Mouse (Mus musculus): ENCODE measurements at regions not wholly inside any gene's neighbourhood (a gene's known extent, or its start where the extent isn't known, plus 50 kb on each side); places are given as distances from the start of the nearest gene placed in this dataset.

DNA sequence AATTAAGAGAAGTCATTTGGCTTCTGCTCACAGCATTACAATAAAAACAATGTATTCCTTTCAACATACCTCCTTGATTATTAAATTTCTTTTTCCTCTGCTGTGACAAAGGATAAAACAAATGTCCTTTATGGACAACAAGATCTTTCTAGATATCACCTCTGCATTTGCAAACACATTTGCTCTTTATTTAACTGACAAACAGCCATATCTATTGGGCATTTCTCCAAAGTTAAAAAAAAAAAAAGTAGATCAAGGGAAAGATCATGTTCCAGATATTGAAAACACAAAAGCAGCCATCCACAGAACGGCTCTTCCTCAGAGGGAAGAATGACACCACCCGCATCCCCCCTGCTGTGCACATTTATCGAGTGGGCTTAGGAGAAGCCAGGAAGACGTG is 193.7 kb upstream of the Sesn3 start:
- no peak for DNase-seq (ENCODE audit: low spot score in 2 of 2)
- intact Hi-C loops (cut with DNase I), result no loop called here

DNA sequence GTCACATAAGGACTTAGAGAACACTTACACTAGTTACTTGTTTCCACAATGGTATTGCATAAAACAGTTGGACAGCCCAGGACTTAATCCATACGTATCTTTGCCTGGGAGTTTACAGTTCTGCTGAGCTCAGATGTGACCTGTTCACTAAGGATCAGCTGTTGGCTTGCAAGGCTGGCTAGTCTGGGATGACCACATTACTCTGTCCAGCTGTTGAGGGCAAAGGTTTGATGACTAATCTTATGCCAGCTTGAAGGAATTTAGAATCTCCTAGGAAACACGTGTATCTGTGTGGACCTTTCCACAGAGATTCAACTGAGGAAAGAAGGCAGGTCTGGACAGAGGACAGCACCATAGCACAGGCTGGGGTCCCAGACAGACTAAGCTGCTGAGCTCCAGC is 188.7 kb upstream of the Sesn3 start:
- intact Hi-C loops (cut with DNase I), result no loop called here
- no peak for DNase-seq (ENCODE audit: low spot score in 2 of 2)

DNA sequence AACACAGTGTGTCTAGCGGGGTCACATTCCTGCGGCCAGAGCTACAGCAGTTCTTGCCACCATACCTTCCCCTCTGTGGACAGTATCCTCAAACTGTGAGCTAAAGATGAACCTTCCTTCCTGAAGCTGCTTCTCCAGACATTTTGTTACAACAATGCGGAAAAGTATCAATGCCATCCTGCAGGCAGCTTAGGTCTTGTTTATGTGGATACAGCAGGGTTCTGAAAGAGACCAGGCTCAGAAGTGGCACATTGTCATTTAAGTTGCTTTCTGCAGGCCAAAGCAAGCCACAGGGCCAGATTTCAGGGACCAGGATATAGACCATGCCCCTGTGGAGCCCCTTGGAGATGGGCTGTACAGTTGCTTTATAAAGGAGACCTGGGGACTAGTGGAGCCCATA is 188.3 kb upstream of the Sesn3 start:
- intact Hi-C loops (cut with DNase I), result no loop called here
- DNase-seq (ENCODE audit: low spot score in 2 of 2), result no peak

GRCm38 (mm10) chr9:14087874-14088273 is 187.0 kb upstream of the Sesn3 start:
- intact Hi-C loops (cut with DNase I), result no loop called here
- no peak for DNase-seq (ENCODE audit: low spot score in 2 of 2)

- intact Hi-C loops (cut with DNase I), result no loop called here
- peak; percentile 37 to 62 for DNase-seq (ENCODE audit: low spot score in 2 of 2)
These were observed 185.0 kb upstream of the Sesn3 start for GRCm38 (mm10) chr9:14089791-14090256.

DNA sequence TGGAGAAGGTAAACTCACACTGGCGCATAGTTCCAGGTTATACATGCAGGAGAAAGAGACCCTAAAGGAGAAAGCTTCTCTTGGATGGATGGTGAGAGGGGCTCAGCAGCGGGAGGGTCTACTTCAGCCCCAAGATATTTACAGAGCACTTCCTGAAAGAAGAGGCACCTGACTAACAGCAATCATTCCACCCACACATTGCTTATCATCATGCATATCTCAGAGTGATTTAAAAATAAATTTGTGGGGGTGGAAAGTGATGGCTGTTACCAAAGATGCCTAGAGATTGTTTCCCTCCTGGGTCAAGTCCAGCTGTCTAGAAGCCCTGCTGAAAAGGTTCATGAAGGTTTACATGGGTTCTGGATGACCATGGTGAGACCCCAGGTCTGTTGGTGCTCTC is 184.4 kb upstream of the Sesn3 start:
- intact Hi-C loops (cut with DNase I), result no loop called here
- peak in 1 of 2 experiments; percentile 48 for DNase-seq (ENCODE audit: low spot score in 2 of 2)

DNA sequence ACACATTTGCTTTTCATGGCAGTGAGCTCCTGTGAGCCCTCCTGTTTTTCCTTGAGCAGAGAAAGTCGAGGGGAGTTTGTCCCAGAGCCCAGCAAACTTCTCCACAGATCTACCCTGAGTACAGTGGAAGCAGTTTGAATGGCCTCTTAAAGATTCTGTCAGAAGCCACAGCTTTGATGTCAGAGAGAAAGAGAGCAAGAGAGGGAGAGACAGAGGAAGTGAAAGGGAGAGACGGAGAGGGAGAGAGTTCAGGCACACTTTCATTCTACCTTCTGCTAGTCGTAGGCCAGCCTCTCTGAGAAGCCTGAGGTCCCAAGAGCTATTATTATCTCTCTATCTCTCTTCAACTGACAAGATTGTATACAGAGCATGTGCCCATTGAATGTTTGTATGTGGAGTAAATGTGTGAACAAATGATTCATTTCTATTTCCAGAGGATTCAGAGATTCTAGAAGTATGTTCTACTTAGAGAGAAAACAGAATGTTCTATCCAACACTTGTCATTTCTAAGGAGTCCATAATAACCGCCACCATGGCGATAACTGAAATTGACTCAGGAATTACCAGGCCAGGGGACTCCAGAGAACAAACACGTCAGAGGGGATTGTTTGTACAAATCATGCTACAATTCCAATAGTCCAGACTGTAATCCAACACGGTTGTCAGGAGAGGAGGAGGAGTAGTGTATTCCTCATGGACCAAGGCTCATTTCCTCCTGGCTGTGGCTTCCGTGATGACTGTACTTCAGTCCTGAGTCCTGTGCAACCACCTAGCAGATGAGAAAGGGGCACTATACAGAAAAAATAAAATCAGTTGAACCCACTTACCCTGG is 183.6 kb upstream of the Sesn3 start:
- DNase-seq (ENCODE audit: low spot score in 2 of 2), result peak in 1 of 2 experiments; percentile 56
- intact Hi-C loops (cut with DNase I), result no loop called here

DNA sequence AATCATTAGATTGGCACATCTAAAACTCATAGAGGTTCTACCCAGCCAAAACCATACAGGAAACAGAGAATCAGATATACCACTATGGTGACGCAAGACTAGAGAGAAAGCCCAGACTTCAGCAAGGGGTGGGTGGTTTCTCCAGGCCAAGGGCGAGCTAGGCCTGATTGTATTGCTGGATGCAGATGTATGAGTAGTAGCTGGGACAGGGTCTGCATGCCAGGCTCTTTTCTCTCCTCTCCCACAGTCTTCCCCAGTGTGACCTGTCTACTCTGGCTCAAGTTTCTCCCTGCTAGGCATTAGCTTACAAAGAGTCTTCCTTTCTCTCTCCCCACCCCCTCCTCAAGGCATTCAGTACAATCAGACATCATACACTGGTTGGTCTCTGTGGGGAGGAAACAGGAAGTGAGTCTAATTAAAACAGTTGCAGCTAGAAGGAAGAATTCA is 181.8 kb upstream of the Sesn3 start:
- DNase-seq (ENCODE audit: low spot score in 2 of 2), result no peak
- intact Hi-C loops (cut with DNase I), result no loop called here

DNA sequence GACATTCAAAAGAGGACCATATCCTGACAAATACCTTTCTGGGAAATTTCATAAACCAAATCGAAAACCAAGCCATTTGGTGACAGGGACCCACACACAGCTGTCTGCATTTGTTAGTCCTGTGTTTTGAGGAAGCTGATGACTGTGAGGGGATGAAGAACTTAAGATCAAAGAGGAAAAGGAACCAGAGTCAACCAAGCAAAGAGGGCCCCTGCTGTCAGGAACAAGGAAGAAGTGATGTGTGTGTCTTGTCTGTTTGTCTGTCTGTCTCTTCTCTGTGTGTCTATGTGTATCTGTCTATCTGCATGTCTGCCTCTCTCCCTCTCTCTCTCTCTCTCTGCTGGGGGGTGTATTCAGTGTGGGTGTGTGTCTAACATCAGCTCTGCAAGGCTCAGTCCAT is 171.3 kb upstream of the Sesn3 start:
- intact Hi-C loops (cut with DNase I), result no loop called here
- no peak for DNase-seq (ENCODE audit: low spot score in 2 of 2)

GRCm38 (mm10) chr9:14104921-14105320 is 169.9 kb upstream of the Sesn3 start:
- intact Hi-C loops (cut with DNase I), result no loop called here
- no peak for DNase-seq (ENCODE audit: low spot score in 2 of 2)

- DNase-seq (ENCODE audit: low spot score in 2 of 2), result no peak
- intact Hi-C loops (cut with DNase I), result no loop called here
These were observed 168.5 kb upstream of the Sesn3 start for GRCm38 (mm10) chr9:14106371-14106770.

- intact Hi-C loops (cut with DNase I), result no loop called here
These were observed 166.1 kb upstream of the Sesn3 start for GRCm38 (mm10) chr9:14108798-14109197.

DNA sequence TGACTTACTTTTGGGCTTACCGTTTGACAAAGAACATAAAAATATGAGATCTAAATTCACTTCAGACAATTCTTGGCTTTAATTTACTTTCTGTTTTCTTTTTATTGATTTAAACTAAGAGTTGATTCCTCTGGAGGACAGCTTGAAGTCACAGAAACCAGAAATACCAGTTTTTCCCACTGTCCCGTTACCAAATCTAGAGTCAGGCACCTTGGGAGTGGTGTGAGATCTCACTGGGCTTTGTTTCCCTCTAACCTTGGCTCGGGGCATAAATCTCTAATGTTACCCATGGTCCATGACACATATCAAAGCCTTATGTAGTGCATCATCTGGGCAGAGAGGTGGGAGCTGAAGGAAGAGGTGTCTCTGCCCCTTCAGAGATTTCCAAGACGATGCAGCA is 165.4 kb upstream of the Sesn3 start:
- no peak for DNase-seq (ENCODE audit: low spot score in 2 of 2)
- intact Hi-C loops (cut with DNase I), result no loop called here

More at GRCm38 (mm10) chr9:14108798-14109197, 166.1 kb upstream of the Sesn3 start:
- no peak for DNase-seq (ENCODE audit: low spot score in 2 of 2)

DNA sequence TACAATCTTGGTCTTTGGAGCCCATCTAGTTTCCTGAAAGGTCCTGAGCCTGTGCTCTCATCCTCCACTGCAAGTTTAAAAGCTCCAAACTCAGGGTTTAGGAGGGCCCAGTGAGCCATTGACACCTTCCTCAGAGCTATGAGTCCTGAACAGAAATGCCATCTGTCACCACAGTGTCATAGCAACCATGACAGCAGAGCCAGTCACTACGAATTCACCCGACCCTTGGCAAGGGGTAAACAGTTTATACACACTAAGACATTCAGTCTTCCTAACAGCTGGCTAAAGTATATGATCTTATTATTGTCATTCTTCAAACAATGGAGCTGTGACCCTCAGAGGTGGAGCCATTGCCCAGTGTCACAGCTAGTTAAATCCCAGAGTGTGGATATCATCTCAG is 163.2 kb upstream of the Sesn3 start:
- DNase-seq (ENCODE audit: low spot score in 2 of 2), result no peak
- intact Hi-C loops (cut with DNase I), result no loop called here

DNA sequence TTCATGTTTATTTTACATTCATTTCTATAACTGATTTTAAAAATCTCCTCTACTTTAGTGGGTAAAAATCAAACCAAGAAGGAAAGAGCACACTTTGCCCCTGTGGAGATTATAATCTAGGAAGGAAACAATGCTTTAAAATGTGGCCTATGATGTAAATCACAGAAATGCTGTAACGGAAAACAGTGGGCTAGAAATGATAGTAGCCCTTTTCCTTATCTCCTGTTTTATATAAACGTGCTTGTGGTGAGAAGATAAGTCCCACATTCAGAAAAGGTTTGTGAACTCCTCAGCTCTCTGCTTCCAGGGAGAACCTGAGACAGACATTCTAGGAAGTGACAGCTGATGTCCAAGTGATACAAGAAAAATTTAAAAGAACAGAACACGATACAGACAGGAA is 159.3 kb upstream of the Sesn3 start:
- intact Hi-C loops (cut with DNase I), result no loop called here
- no peak for DNase-seq (ENCODE audit: low spot score in 2 of 2)

DNA sequence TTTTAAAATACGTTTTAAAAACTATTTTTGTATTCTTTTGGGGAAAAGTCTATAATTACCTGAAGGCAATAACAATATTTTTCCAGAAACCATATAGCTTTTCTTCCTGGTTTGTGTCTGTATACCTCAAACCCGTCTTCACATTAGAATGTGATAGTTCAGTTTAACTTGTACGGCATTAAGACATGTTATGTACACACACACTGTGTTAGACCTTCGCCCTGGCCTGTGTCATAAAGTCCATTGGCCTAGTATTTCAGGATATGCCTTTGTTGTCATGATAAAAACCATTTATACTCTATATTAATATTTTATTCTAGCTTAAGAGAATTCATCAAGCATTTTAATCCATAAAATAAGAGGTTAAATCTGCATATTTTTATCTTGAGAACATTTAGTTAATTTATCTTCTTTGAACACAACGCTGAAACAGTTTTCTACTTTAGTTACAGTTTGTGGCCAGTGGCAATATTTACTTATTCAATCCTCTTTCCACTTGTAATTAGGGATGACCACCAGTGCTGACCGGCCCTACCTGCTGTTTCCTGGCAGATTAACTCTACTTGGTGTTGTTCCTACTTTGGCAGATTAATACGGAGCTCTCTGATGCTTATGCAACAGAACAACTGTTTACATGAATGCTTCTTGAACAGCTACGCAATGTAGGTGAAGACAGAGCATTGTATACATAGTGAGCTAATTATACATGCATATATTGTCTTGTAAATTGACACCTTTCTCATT is 158.6 kb upstream of the Sesn3 start:
- intact Hi-C loops (cut with DNase I), result no loop called here
- DNase-seq (ENCODE audit: low spot score in 2 of 2), result no peak

DNA sequence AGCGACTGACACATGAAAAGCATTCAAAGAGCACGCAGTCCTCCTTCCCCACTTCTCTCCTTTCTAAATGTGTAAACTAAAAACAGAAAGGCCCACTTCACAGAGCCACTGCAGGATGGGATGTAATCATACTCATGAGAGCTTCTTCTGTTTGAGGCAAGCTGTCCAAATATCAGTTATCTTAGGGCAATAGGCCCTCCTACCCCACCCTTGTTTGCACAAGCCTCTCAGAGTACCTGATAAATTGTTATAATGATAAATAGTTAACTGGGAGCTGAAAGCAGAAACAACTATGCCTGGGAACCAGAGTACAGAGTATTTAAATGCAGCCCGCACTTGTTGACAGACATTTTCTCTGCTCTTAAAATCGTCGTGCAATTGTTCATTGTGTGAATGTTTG is 141.5 kb upstream of the Sesn3 start:
- DNase-seq (ENCODE audit: low spot score in 2 of 2), result no peak
- intact Hi-C loops (cut with DNase I), result no loop called here

- intact Hi-C loops (cut with DNase I), result no loop called here
- no peak for DNase-seq (ENCODE audit: low spot score in 2 of 2)
These were observed 139.9 kb upstream of the Sesn3 start for GRCm38 (mm10) chr9:14134894-14135450.

- no peak for DNase-seq (ENCODE audit: low spot score in 2 of 2)
- intact Hi-C loops (cut with DNase I), result no loop called here
These were observed 133.5 kb upstream of the Sesn3 start for GRCm38 (mm10) chr9:14141321-14141720.

GRCm38 (mm10) chr9:14143988-14144387 is 130.9 kb upstream of the Sesn3 start:
- DNase-seq (ENCODE audit: low spot score in 2 of 2), result no peak
- intact Hi-C loops (cut with DNase I), result no loop called here

DNA sequence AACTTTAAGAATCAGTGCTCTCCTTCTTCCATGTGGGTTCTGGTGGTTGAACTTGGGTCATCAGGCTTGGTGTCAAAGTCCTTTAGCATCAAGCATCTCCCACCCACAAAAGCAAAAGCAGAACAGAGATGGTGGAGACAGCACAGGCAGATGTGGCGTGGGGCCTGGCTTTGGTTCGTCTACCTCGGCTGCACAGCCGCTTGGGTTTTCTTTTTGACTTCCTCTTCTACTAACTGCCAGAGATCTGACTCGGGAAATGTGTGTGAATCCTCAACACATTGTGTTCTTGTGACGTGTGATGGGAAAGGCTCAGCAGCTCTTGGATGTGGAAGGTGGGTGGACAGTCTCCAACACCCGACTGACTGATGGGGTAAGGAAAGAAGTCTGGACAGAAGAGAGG is 127.8 kb upstream of the Sesn3 start:
- intact Hi-C loops (cut with DNase I), result no loop called here

More for the DNA sequence above, 127.8 kb upstream of the Sesn3 start:
- no peak for DNase-seq (ENCODE audit: low spot score in 2 of 2)

Measured in left cerebral cortex, postnatal 14 days (tissue).